Mouse (Mus musculus): ENCODE results near the gene Pla2g4a.

DNA sequence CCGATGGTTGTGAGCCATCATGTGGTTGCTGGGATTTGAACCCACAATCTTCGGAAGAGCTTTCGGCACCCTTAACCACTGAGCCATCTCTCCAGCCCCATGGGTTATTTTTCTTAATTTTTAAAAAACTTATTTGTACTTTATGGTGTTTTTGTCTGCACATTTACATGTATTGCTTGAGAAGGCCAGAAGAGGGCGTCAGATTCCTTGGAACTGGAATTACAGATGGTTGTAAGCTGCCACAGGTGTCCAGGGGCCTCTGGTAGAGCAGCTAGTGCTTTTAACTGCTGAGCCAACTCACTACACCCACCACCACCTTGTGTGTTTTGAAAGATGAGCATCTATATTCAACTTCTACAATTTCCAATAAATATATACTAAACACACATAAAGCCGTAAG, 102.4 kb downstream of the Pla2g4a start:
- no peak for TF ChIP-seq POLR2A (IDR thresholded peaks at IDR 0.05; ENCODE audit: borderline replicate concordance, extremely low read depth, low read depth, low read length)
- no peak for TF ChIP-seq CTCF (IDR thresholded peaks at IDR 0.05; ENCODE audit: insufficient read depth, low read length)
